Mouse (Mus musculus) brain, embryonic 14.5 days (tissue): ENCODE results near the gene Kcnh1.

Experiments
- CTCF ChIP-seq: fragments of 200-500 bp; IDR thresholded peaks from 2 replicates; pipeline ENCODE4 v1.5.1; 2012; ENCODE audit warnings: inconsistent platforms, mild to moderate bottlenecking, moderate library complexity, borderline replicate concordance; ENCODE audit not compliant: insufficient read depth, insufficient read length; ENCODE audit errors: extremely low read depth
- POLR2A ChIP-seq: fragments of 200-500 bp; IDR thresholded peaks from 2 replicates; pipeline ENCODE4 v1.6.1; 2012; ENCODE audit warnings: mild to moderate bottlenecking, inconsistent platforms, borderline replicate concordance; ENCODE audit not compliant: poor library complexity, insufficient read depth, insufficient read length, severe bottlenecking; ENCODE audit errors: extremely low read depth

DNA sequence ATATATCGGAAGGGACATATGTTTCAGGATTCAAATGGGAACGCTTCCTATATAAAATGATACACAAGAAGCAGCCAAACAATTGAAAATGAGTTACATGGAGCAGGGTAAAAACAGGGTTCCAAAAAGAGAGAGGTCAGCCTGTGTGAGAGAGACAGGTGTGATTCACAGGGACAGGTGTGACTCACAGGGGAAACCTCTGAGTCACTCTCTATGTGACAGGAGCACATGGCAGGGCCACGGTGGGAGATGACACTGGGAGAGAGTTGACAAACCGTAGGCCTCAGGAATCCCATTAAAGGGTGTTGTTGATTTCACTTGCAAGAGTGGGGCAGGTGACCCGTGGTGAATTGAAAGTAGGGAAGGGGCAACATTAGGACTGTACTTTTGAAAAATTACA lies 228.6 kb downstream of the Kcnh1 start:
- TF ChIP-seq CTCF (no peak), POLR2A (no peak)
